Mouse (Mus musculus) c-Kit-positive CD71-positive TER-119-negative erythroid progenitor cells, embryonic 14.5 days (primary cell): ENCODE results near the gene Srrm3.

Experiments
- DNase-seq: peaks from one replicate; pipeline ENCODE4 v3.0.0-alpha.2; 2013; ENCODE audit warnings: low read depth

Gene Srrm3

DNA sequence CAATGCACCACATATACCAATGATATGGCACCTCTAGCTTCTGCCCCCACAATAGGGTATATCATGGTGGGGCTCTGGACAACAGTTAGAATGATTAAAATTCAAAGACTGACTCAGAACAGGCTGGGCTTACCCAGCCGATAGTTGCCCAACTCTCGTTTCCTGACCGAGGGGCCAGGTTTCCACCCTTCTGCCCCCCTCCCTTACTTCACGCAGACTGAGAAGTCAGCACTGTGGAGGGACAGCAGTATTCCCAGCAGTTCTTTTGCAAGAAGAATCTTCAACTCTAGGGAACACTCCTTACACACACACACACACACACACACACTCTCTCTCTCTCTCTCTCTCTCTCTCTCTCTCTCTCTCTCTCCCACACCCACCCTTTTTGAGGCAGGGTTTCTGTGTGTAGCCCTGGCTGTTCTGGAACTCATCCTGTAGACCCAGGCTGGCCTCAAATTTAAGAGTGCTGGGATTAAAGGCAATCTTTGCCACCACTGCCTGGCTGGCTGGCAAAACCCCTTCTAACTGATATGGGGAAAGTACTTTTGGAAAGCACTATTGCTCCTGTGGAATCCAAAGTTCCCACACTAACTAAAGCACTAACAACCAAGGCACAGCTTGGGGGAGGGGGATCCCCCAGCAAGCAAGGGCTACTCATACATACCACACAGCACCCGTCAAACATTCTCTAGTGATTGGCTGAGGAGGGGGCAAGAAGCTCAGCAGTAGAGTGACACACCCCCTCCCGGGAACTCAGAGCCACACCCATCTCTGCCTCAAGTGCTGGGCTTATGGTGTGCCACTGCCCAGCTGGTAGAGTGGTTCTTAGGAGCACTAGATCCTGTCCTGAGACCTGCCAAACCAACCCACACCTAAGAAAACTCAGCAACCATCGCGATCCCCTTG is 98.9 kb downstream of the Srrm3 start:
- no peak for DNase-seq

GRCm38 (mm10) chr5:135906846-135907245 is 100.2 kb downstream of the Srrm3 start:
- no peak for DNase-seq

- no peak for DNase-seq
These were observed 100.6 kb downstream of the Srrm3 start for GRCm38 (mm10) chr5:135907256-135907655.

- DNase-seq, result no peak
These were observed 101.5 kb downstream of the Srrm3 start for GRCm38 (mm10) chr5:135908185-135908584.

GRCm38 (mm10) chr5:135908989-135909388 is 102.3 kb downstream of the Srrm3 start:
- DNase-seq, result no peak

DNA sequence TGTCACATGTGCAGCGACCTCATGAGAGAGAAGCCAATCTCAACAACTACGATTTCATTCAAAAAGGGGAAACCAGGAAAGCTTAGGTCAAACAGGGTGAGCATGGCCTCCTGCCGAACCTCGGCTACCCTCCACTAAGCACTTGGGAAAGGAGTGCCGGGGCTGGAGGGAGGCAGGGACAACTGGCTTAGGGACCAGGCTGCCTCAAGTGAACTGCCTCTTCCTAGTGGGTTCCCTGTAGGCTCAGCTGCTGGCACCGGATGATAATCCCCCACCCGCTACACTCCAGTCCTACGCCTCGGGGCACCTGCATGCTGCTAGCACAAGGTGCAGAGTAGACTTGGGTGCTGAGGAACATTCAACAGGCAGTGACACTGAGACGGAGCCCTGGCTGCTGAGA is 103.0 kb downstream of the Srrm3 start:
- no peak for DNase-seq

- DNase-seq, result no peak
These were observed 104.1 kb downstream of the Srrm3 start for GRCm38 (mm10) chr5:135910813-135911212.

DNA sequence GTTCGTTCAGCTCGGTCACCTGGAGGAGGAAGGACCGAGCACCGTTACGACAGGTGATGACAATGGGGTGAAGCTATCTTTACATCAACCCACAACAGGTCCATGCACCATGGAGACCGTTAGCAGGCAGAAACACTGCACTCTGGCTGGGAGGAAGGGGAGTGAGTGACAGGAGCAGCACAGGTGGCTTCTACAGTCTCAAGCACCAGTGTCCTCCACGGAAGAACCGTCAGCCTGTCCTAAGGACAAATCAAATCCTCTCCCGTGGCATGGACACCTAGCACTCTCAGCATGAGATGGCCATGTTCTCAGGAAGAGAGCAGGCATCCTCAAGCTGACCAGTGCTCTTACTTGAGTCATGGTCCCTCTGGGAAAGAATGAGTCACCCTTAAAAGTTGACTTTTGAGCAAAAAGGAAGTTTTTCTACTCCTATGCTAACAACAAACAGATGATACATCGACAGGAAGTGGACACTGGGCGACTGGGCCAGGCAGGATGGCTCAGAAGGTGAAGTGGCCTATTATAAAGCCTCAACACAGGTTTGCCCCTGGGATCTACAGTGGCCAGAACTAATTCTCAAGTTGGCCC is 105.0 kb downstream of the Srrm3 start:
- no peak for DNase-seq

- DNase-seq, result no peak
These were observed 106.5 kb downstream of the Srrm3 start for GRCm38 (mm10) chr5:135913201-135913600.

- DNase-seq, result no peak
These were observed 107.5 kb downstream of the Srrm3 start for GRCm38 (mm10) chr5:135914156-135914555.

GRCm38 (mm10) chr5:135916051-135916565 is 109.4 kb downstream of the Srrm3 start:
- DNase-seq, result no peak

- no peak for DNase-seq
These were observed 109.9 kb downstream of the Srrm3 start for GRCm38 (mm10) chr5:135916601-135917000.

DNA sequence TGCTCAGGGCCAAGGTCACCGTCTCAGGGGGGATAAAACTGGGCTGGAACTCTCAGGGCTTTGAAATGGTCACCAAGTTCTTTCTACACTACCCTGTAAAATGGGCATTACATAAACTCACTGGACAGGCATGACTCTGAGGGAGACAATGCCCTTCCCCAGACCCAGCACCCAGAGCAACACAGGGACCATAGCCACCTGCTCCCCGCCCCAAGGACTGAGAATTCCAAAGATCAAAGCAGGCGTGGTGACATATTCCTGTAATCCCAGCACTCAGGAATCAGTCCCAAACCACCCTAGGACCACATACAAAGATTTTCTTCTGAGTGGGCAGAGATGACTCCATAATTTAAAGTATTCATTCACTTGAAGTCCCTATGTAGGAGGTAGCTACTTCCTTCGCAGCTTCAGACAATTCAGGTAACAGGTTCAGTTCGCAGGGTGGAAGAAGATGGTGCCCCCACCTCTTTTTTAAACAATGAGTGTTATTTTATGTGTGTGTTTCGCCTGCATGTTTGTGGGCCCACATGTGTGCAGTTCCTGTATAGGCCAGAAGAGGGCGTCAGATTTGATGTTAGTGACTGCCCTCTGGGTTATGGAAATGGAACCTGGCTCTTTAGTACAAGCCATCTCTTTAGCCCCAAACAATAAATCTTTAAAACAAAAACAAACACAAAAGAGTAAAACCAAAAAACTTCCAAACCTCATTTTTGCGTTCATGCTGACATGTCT is 110.8 kb downstream of the Srrm3 start:
- DNase-seq, result no peak

DNA sequence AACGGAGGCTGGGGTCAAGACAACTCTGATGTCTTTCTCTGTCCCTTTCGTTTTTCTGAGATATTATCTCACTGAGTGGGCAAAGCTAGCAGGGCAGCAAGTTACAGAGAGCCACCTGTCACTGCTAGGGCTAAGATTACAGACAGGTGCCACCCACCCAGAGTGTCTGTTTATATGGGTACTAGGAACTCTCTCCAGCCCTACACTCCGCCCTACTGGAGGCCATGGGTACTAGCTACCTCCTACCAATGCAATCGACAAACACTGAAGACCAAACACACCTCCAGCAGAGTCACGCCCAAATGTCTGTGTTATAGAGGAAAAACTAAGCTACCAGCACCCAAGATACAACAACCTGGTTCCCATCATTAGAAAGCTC is 111.4 kb downstream of the Srrm3 start:
- no peak for DNase-seq

DNA sequence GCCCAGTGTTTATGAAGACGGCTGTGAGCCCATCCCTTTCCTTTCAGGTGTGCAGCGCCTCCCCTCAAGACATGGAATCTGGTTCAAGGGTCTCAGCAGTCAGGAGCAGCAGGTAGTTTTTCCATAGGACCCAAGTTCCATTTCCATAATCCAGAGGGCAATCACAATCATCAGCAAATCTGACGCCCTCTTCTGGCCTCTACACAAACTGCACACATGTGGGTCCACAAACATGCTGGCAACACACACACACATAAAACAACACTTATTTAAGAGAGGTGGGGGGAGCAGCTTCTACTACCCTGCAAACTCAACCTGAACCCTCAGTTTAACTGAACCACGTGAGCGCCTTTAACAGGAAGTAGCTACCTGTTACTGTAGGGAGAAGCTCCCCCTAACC is 111.9 kb downstream of the Srrm3 start:
- DNase-seq, result no peak

- no peak for DNase-seq
These were observed 113.2 kb downstream of the Srrm3 start for GRCm38 (mm10) chr5:135919902-135920301.

DNA sequence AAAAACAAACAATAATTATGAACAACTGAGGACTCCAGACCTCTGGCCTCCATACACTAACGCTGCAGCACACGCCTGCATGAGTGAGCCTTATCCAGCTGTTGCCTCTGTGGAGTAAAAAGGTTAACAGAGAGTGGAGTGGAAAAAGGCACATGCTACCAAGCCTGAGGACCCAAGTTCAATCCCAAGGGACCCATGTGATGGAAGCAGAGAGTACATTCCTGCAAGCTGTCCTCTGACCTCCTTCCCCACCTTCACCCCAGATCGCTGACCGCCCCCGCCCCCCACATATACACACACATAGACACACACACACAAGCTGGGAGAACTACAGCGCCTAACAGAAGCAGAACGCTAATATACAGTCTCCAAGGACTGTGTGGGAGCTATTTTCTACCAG is 117.2 kb downstream of the Srrm3 start:
- no peak for DNase-seq
